Mouse (Mus musculus) neutrophil, adult 83 days (primary cell): ENCODE measurements around the gene Foxl1. TPM values are rescaled to one million over a fixed set of nuclear protein-coding genes. Genes with fewer than 3 reads are reported as not detected.

ENCODE experiments used
- total RNA-seq, 2 experiments: library from RNA; stranded (reverse); gene quantifications; one replicate each; pipeline ENCODE4 v1.2.4; 2023

Foxl1 gene
- total RNA-seq = not detected

DNA sequence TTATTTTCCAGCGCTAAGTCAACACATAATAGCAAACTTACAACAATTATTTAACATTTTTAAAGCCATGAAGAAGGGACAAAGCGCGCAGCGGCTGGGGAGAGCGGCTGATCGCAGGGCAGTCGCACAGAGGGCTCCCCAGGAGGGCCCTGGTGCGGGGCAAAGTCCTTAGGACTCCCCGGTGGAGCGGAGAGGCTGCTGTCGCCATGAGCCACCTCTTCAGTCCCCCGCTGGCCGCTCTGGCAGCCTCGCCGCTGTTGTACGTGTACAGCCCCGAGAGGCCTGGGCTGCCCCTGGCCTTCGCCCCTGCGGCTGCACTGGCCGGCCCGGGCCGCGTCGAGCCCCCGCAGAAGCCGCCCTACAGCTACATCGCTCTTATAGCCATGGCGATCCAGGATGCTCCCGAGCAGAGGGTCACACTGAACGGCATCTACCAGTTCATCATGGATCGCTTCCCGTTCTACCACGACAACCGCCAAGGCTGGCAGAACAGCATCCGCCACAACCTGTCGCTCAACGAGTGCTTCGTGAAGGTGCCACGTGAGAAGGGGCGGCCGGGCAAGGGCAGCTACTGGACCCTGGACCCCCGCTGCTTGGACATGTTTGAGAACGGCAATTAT is at the start of gene Foxl1:
Gene Foxl1, plus strand, starts transcription at position 185 of the 620 bp plus-strand sequence.

GRCm38 (mm10) chr8:121084210-121084951 is 43.4 kb upstream of the Foxl1 start, which contains the start of gene Foxf1:
Foxf1 (plus strand) TSS chr8:121084386.

DNA sequence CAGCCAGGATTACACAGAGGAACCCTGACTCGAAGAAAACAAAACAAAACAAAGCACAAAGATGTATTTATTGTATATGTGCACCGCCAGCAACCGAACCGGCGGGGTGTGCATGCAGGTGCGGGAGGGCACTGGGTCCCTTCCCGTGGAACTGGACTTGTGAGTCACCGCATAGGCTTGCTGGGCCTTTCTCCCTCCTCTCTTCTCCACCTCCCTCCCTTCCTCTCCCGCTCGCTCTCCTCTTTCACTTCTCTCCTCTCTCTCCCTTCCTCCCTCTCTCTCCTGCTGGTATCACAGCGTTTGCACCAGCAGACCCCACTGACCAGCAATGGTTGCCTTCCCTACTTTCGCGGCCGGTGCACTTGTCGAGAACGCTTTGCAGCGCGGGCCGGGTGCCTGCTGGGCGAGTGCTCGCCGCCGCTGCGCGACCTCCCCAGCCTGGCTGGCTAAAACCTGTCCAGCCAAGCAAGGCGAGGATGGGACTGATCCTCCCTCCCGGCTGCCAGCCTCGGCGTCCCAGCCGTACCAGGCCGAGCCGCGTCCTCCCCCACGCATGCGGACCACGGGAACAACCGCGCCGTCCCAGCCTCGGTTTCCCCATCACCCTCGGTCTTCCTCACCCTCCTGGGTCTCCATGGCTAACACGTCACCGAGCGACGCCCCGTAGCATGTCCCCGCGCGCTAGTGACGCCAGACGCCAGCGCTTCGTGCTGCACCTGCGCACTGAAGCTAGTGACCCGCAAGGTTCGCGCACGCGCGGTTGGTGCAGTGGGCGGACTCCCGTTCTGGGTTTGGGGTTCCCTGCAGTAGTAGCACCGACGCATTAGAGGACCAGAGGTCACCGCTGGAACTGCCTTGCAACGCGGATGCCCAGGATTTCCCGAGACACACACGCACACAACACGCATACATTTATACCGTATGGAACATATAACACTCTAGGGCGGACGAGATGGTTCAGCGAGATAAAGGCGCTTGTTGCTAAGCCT is 19.8 kb upstream of the Foxl1 start, which contains the start of gene Mthfsd:
Gene Mthfsd, minus strand, starts transcription at position 725 of the 989 bp plus-strand sequence.

DNA sequence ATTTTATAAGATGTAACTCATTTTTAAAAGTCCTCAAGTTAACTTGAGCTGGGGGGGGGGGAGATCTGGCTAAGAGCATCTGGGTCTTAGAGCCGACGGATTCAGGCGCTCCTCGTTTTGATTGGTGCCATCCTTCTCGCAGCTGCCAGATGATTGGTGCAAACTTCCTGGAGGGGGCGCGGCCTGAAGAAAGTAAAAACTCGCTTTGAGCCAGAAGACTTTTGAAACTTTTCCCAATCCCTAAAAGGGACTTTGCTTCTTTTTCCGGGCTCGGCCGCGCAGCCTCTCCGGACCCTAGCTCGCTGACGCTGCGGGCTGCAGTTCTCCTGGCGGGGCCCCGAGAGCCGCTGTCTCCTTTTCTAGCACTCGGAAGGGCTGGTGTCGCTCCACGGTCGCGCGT is 11.8 kb upstream of the Foxl1 start, which contains the start of gene Foxc2:
Gene Foxc2, plus strand, starts transcription at position 224 of the 400 bp plus-strand sequence.

Other genes with a start within 250 kb of the Foxl1 start
- not detected for gene Foxf1, start 43.6 kb upstream of the Foxl1 start, total RNA-seq
- gene Mthfsd, start 19.5 kb upstream of the Foxl1 start, total RNA-seq = 10 to 100 TPM; 12.3 to 15.0 TPM
- gene Foxc2, start 11.8 kb upstream of the Foxl1 start, total RNA-seq = not detected